ENCODE assay signal across 9 mouse cellular contexts in genomic region chr7:30728214-30728613, GRCm38 (mm10). TPM values are rescaled to one million over a fixed set of nuclear protein-coding genes. Genes with fewer than 3 reads are reported as not detected.
DNase-seq lines count a peak whose midpoint lies in the region; ATAC-seq lines count a peak whose summit lies in the region.
"Had no signal": no experiment of that assay in that cellular context is flagged by ENCODE, and none has a peak within 500 bp of the region (broad histone marks: within the 10 kb centered on the region; RNA-seq: fewer than 3 reads in every experiment).

No protein-coding gene starts in this region.

- H3K9ac ChIP-seq in heart, embryonic 15.5 days, result peak overlapping the region; percentile 79
- H3K9ac ChIP-seq in hindbrain, embryonic 13.5 days, result peak overlapping the region; percentile 83
- peak overlapping the region; percentile 83; the same call in 1 of the 2 replicates for H3K9ac ChIP-seq in midbrain, embryonic 13.5 days (replicated peaks)

- H3K4me3 ChIP-seq in heart, embryonic 15.5 days, result peak overlapping the region; percentile 67
- peak overlapping the region; percentile 94 for H3K4me3 ChIP-seq in brown adipose tissue, adult 24 weeks (ENCODE audit: insufficient read depth, low read depth, low read length)
- peak overlapping the region; percentile 78 for H3K4me3 ChIP-seq in hindbrain, embryonic 13.5 days
- peak overlapping the region; percentile 64 for H3K4me3 ChIP-seq in midbrain, embryonic 13.5 days (replicated peaks)

- 82% methylated on average over 6 of the region's 6 CpGs for WGBS in heart, embryonic 15.5 days
- 86% methylated on average over 6 of the region's 6 CpGs for WGBS in hindbrain, embryonic 13.5 days
- WGBS in midbrain, embryonic 13.5 days, result 93% methylated on average over 6 of the region's 6 CpGs

- peaks cover 18% of the 10 kb centered on the region for H3K4me1 ChIP-seq in heart, embryonic 15.5 days (replicated peaks)
- 0 out of 2 replicates have a peak, but pooled peaks cover 5% of the 10 kb centered on the region for H3K4me1 ChIP-seq in brown adipose tissue, adult 24 weeks (ENCODE audit: control insufficient read depth, insufficient read depth, insufficient read length, low read length)
- H3K4me1 ChIP-seq in hindbrain, embryonic 13.5 days (replicated peaks), result peaks cover 36% of the 10 kb centered on the region
- H3K4me1 ChIP-seq in midbrain, embryonic 13.5 days (replicated peaks), result peaks cover 33% of the 10 kb centered on the region

- no peaks in the 10 kb centered on the region for H3K9me3 ChIP-seq in heart, embryonic 15.5 days (replicated peaks)
- H3K9me3 ChIP-seq in hindbrain, embryonic 13.5 days, result no peaks in the 10 kb centered on the region
- no peaks in the 10 kb centered on the region for H3K9me3 ChIP-seq in midbrain, embryonic 13.5 days

- H3K27me3 ChIP-seq in heart, embryonic 15.5 days, result no peaks in the 10 kb centered on the region
- H3K27me3 ChIP-seq in hindbrain, embryonic 13.5 days, result no peaks in the 10 kb centered on the region
- no peaks in the 10 kb centered on the region for H3K27me3 ChIP-seq in midbrain, embryonic 13.5 days
- H3K27me3 ChIP-seq: Patski had no signal

- no peak for DNase-seq in heart, postnatal 25 days (ENCODE audit: low spot score)
- DNase-seq in embryo, embryonic 11 days, result no peak
- no peak for DNase-seq in left cerebral cortex, postnatal 25 days (ENCODE audit: low spot score in 2 of 2)
- no peak for DNase-seq in thymus, adult 18-20 months

- H3K36me3 ChIP-seq in heart, embryonic 15.5 days, result peaks cover 9% of the 10 kb centered on the region
- peaks cover 41% of the 10 kb centered on the region for H3K36me3 ChIP-seq in hindbrain, embryonic 13.5 days
- H3K36me3 ChIP-seq in midbrain, embryonic 13.5 days, result peaks cover 35% of the 10 kb centered on the region

- H3K4me2 ChIP-seq in heart, embryonic 15.5 days, result peak overlapping the region; percentile 82
- peak overlapping the region; percentile 75 for H3K4me2 ChIP-seq in hindbrain, embryonic 13.5 days
- peak overlapping the region; percentile 74 for H3K4me2 ChIP-seq in midbrain, embryonic 13.5 days (replicated peaks)

- no peak overlapping the region for H3K27ac ChIP-seq in heart, embryonic 15.5 days
- peak overlapping the region; percentile 26; the same call in 1 of the 2 replicates for H3K27ac ChIP-seq in brown adipose tissue, adult 24 weeks (replicated peaks; ENCODE audit: low read depth, low read length)
- H3K27ac ChIP-seq in hindbrain, embryonic 13.5 days, result no peak overlapping the region
- H3K27ac ChIP-seq in midbrain, embryonic 13.5 days, result no peak overlapping the region

- ATAC-seq in heart, embryonic 15.5 days (replicated peaks; ENCODE audit: insufficient number of reproducible peaks, insufficient read depth, low FRiP score, low read depth), result no peak
- no peak for ATAC-seq in hindbrain, embryonic 13.5 days (ENCODE audit: low FRiP score)
- ATAC-seq in midbrain, embryonic 13.5 days, result no peak
- ATAC-seq: Patski had no signal

- intact Hi-C loops in heart, postnatal 25 days (cut with DNase I), result loop anchor here (5.0 kb wide), 3 partner anchors 61 to 244 kb away; partner anchors contain the start of genes Fam187b, Lsr and Rbm42
- intact Hi-C loops in left cerebral cortex, postnatal 25 days (cut with DNase I), result loop anchor here (2.0 kb wide), 3 partner anchors 63 to 139 kb away; partner anchors contain the start of genes Haus5 and Kmt2b

RNA-seq across cellular contexts. Expression of gene Tmem147, which starts 1.1 kb away (rescaled TPM):
- 167 and 172 TPM in 2 replicates for polyA plus RNA-seq in heart, embryonic 15.5 days (2015; fragmentation: Nextera tagmentation; extraction: Ambion mirVana)
- total RNA-seq in heart, postnatal 25 days (2021), result 100 to 1,000 TPM; 269 to 278 TPM
- polyA plus RNA-seq in brown adipose tissue, adult 24 weeks (2012; ENCODE audit: insufficient read depth, insufficient read length, missing spikeins), result 209 and 275 TPM in 2 replicates
- polyA plus RNA-seq in hindbrain, embryonic 13.5 days (2015; fragmentation: Nextera tagmentation; extraction: Ambion mirVana), result 232 and 243 TPM in 2 replicates
- 200 and 203 TPM in 2 replicates for polyA plus RNA-seq in midbrain, embryonic 13.5 days (2015; fragmentation: Nextera tagmentation; extraction: Ambion mirVana)
- 100 to 1,000 TPM; 119 to 130 TPM for total RNA-seq in left cerebral cortex, postnatal 25 days (2021)

RNA-seq across cellular contexts. Expression of gene Gapdhs, which starts 15.3 kb away (rescaled TPM):
- polyA plus RNA-seq in heart, embryonic 15.5 days (2015; fragmentation: Nextera tagmentation; extraction: Ambion mirVana), result 0.13 TPM in 1 of 2 replicates, not detected in the other
- not detected for total RNA-seq in heart, postnatal 25 days (2021)
- polyA plus RNA-seq in brown adipose tissue, adult 24 weeks (2012; ENCODE audit: insufficient read depth, insufficient read length, missing spikeins), result not detected in 2 replicates
- 1.3 and 1.7 TPM in 2 replicates for polyA plus RNA-seq in hindbrain, embryonic 13.5 days (2015; fragmentation: Nextera tagmentation; extraction: Ambion mirVana)
- 1.1 and 2.2 TPM in 2 replicates for polyA plus RNA-seq in midbrain, embryonic 13.5 days (2015; fragmentation: Nextera tagmentation; extraction: Ambion mirVana)
- not detected for total RNA-seq in left cerebral cortex, postnatal 25 days (2021)

RNA-seq across cellular contexts. Expression of gene Atp4a, which starts 16.2 kb away (rescaled TPM):
- 0.37 and 0.62 TPM in 2 replicates for polyA plus RNA-seq in heart, embryonic 15.5 days (2015; fragmentation: Nextera tagmentation; extraction: Ambion mirVana)
- not detected for total RNA-seq in heart, postnatal 25 days (2021)
- not detected in 2 replicates for polyA plus RNA-seq in brown adipose tissue, adult 24 weeks (2012; ENCODE audit: insufficient read depth, insufficient read length, missing spikeins)
- 1.2 and 1.6 TPM in 2 replicates for polyA plus RNA-seq in hindbrain, embryonic 13.5 days (2015; fragmentation: Nextera tagmentation; extraction: Ambion mirVana)
- 0.62 and 1.3 TPM in 2 replicates for polyA plus RNA-seq in midbrain, embryonic 13.5 days (2015; fragmentation: Nextera tagmentation; extraction: Ambion mirVana)
- 1 to 10 TPM in 1 of 2 experiments, under 1 TPM in 1; 0.60 to 1.2 TPM for total RNA-seq in left cerebral cortex, postnatal 25 days (2021)
- polyA plus RNA-seq: Patski had no signal

RNA-seq across cellular contexts. Expression of gene Sbsn, which starts 23.1 kb away (rescaled TPM):
- 1.2 and 1.5 TPM in 2 replicates for polyA plus RNA-seq in heart, embryonic 15.5 days (2015; fragmentation: Nextera tagmentation; extraction: Ambion mirVana)
- 1 to 10 TPM; 2.3 to 5.5 TPM for total RNA-seq in heart, postnatal 25 days (2021)
- 12.3 and 18.2 TPM in 2 replicates for polyA plus RNA-seq in brown adipose tissue, adult 24 weeks (2012; ENCODE audit: insufficient read depth, insufficient read length, missing spikeins)
- polyA plus RNA-seq in hindbrain, embryonic 13.5 days (2015; fragmentation: Nextera tagmentation; extraction: Ambion mirVana), result 1.3 and 1.7 TPM in 2 replicates
- polyA plus RNA-seq in midbrain, embryonic 13.5 days (2015; fragmentation: Nextera tagmentation; extraction: Ambion mirVana), result 2.3 TPM in 2 replicates
- 1 to 10 TPM; 5.7 to 7.0 TPM for total RNA-seq in left cerebral cortex, postnatal 25 days (2021)

RNA-seq across cellular contexts. Expression of gene 2200002J24Rik, which starts 29.5 kb away (rescaled TPM):
- 1.0 and 1.4 TPM in 2 replicates for polyA plus RNA-seq in heart, embryonic 15.5 days (2015; fragmentation: Nextera tagmentation; extraction: Ambion mirVana)
- not detected for total RNA-seq in heart, postnatal 25 days (2021)
- not detected in 2 replicates for polyA plus RNA-seq in brown adipose tissue, adult 24 weeks (2012; ENCODE audit: insufficient read depth, insufficient read length, missing spikeins)
- polyA plus RNA-seq in hindbrain, embryonic 13.5 days (2015; fragmentation: Nextera tagmentation; extraction: Ambion mirVana), result not detected in 2 replicates
- polyA plus RNA-seq in midbrain, embryonic 13.5 days (2015; fragmentation: Nextera tagmentation; extraction: Ambion mirVana), result not detected in 2 replicates
- total RNA-seq in left cerebral cortex, postnatal 25 days (2021), result not detected
